Mouse (Mus musculus): Measurements from ENCODE around the gene Astn2. TPM values are rescaled to one million over a fixed set of nuclear protein-coding genes. Genes with fewer than 3 reads are reported as not detected.
A peak's percentile ranks its signal among the peaks of the same experiment; 100 is the strongest.

Astn2 gene
- polyA plus RNA-seq, 1 experiment from 2014 or later = 0.57 TPM

DNA sequence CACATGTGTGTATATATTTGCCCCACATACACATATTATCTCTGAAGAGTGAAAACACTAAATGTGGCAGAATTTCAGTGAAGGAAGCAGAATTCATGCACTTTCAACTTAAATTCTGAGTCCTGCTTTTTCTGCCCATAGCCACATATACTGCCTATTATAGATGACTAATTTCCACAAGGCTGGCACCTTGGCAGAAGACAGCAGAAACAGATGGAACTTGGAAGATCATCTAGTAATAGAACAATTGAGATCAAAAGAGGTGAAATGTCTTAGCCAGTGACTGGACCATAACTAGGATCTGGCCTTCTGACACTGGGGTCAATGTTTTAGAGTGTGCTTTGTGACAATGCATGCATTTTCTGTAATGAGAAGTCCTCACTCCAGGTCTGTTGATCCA lies 119.4 kb downstream of the Astn2 start:
- no peak overlapping the region for H3K4me2 ChIP-seq
- H3K4me1 ChIP-seq (ENCODE audit: control insufficient read depth, insufficient read depth, low read length) = no peaks in the 10 kb centered on the region
- no peaks in the 10 kb centered on the region for H3K9me3 ChIP-seq (ENCODE audit: control insufficient read depth, low read length)
- ATAC-seq (ENCODE audit: low FRiP score) (no peak), DNase-seq (ENCODE audit: low spot score, missing footprints) (no peak)
- no peak overlapping the region for H3K27ac ChIP-seq (ENCODE audit: low read depth, low read length)
- H3K4me3 ChIP-seq (ENCODE audit: low read depth, low read length) = no peak overlapping the region
- H3K27me3 ChIP-seq (ENCODE audit: control insufficient read depth, insufficient read depth, low read length) = no peaks in the 10 kb centered on the region
- H3K36me3 ChIP-seq (ENCODE audit: control insufficient read depth, insufficient read depth, low read length) = no peaks in the 10 kb centered on the region
- no peak overlapping the region for H3K9ac ChIP-seq (ENCODE audit: low read length)

DNA sequence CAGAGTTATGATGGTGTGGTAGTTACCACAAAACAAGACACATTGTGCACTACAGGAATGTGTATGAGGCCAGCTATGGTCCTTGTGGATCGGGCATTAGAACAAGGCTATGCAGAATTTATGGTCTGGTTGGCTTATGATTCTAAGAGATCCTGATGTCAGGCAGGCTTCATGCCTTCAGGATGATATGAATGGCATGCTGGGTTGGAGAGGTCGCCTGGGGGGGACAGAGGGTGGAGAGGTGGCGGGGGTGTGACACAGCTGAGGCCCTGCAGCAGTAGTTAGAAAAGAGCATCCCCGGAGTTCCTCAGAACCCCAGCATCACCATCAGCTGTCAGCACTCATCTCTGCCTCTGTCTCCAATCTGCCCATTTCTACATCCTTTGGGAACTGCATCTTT lies 128.3 kb downstream of the Astn2 start:
- Histone ChIP-seq H3K36me3 (ENCODE audit: control insufficient read depth, insufficient read depth, low read length) (no peaks in the 10 kb centered on the region), H3K27me3 (ENCODE audit: control insufficient read depth, insufficient read depth, low read length) (no peaks in the 10 kb centered on the region), H3K9me3 (ENCODE audit: control insufficient read depth, low read length) (no peaks in the 10 kb centered on the region), H3K4me3 (ENCODE audit: low read depth, low read length) (no peak overlapping the region), H3K4me1 (ENCODE audit: control insufficient read depth, insufficient read depth, low read length) (no peaks in the 10 kb centered on the region), H3K9ac (ENCODE audit: low read length) (no peak overlapping the region), H3K4me2 (no peak overlapping the region), H3K27ac (ENCODE audit: low read depth, low read length) (no peak overlapping the region)
- ATAC-seq (ENCODE audit: low FRiP score) = no peak
- 65% methylated on average over 4 of the region's 4 CpGs for WGBS
- no peak for DNase-seq (ENCODE audit: low spot score, missing footprints)

DNA sequence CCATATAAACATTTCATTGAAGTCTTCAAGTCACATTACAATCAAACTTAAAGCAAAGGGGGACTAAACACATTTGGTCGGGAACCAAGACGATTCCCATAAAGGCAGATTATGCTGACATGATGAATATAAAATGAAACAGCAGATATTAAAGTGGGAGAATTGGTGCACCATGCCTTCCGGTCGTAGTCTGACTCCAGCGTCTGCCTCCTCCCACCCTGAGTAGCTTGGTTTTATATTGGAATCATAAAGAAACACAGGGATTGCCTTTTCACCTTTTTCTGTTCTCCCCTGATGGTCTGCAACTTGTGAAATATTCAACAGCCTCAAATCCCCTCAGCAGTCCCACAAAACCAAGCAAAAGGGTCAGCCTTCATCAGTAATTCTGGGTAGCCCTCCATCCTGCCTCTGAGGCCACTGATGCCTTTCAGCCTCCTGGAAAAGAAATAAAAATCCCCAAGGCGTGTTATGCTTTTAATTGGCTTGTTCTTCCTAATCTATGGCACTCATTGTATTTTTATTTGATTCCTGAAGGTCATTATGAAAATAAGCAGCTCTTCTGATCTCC lies 132.8 kb downstream of the Astn2 start:
- Histone ChIP-seq H3K4me3 (ENCODE audit: low read depth, low read length) (no peak overlapping the region), H3K9me3 (ENCODE audit: control insufficient read depth, low read length) (no peaks in the 10 kb centered on the region), H3K4me1 (ENCODE audit: control insufficient read depth, insufficient read depth, low read length) (no peaks in the 10 kb centered on the region), H3K27me3 (ENCODE audit: control insufficient read depth, insufficient read depth, low read length) (no peaks in the 10 kb centered on the region), H3K36me3 (ENCODE audit: control insufficient read depth, insufficient read depth, low read length) (no peaks in the 10 kb centered on the region), H3K4me2 (no peak overlapping the region), H3K27ac (ENCODE audit: low read depth, low read length) (no peak overlapping the region), H3K9ac (ENCODE audit: low read length) (no peak overlapping the region)
- ATAC-seq (ENCODE audit: low FRiP score) = no peak
- DNase-seq (ENCODE audit: low spot score, missing footprints) = no peak
- 82% methylated on average over 6 of the region's 6 CpGs for WGBS

DNA sequence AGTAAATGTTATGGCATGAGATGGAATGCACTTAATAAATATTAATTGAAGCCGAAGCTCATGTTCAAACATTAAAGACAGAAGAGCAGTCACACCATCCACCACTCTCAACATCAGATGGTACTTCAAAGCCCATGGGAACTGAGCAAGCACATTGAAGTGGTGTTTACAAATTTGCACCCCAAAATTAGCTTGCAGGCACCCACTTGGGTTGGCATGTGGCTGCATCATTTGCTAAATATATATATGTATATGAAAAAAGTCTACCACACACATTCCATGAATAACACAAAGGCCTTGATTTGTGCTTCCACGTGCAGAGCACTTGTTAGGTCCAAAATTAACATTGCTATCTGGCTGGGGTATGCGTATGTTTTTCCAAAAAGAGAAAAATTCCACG lies 140.4 kb downstream of the Astn2 start:
- H3K4me2 ChIP-seq = no peak overlapping the region
- 89% methylated on average over 4 of the region's 4 CpGs for WGBS
- H3K9ac ChIP-seq (ENCODE audit: low read length) = no peak overlapping the region
- no peaks in the 10 kb centered on the region for H3K27me3 ChIP-seq (ENCODE audit: control insufficient read depth, insufficient read depth, low read length)
- no peaks in the 10 kb centered on the region for H3K9me3 ChIP-seq (ENCODE audit: control insufficient read depth, low read length)
- no peak overlapping the region for H3K4me3 ChIP-seq (ENCODE audit: low read depth, low read length)
- H3K36me3 ChIP-seq (ENCODE audit: control insufficient read depth, insufficient read depth, low read length) = no peaks in the 10 kb centered on the region
- H3K27ac ChIP-seq (ENCODE audit: low read depth, low read length) = no peak overlapping the region
- H3K4me1 ChIP-seq (ENCODE audit: control insufficient read depth, insufficient read depth, low read length) = no peaks in the 10 kb centered on the region
- ATAC-seq (ENCODE audit: low FRiP score) = no peak
- no peak for DNase-seq (ENCODE audit: low spot score, missing footprints)

DNA sequence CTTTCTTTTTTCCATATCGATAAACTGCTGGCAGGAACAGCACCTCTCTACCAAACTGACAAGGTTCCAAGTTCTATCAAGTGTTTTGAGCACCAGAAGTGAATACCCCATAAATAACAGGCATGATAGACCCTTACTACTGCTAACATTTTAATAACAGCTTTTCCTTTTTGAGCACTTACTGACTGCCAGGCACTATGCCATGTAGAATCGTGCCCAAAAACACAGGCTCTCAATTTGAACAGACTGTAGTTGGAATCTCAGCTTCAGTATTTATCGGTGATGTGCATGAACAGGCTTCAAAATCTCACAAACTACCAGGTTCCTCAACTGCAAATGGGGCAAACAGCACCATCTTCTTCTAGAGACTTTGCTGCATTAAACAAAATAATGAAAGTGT lies 143.1 kb downstream of the Astn2 start:
- no peak overlapping the region for H3K9ac ChIP-seq (ENCODE audit: low read length)

DNA sequence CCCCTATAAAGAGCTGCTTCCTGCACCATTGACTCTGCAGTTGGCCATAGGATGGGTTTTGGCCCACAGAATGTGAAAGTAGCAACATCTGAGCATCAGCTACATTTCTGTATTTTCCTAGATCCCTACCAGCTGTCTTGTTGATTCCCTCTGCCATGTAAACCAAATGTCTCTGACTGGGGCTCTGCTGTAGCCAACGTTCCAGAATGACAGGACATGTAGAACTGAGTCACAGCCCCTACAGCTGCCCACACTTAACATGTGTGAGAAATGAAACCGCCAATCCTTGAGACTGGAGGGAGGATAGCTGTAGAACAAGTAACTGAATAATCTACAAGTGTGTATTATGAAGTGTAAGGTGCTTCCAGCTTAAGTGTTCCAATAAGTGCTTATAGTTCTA lies 145.5 kb downstream of the Astn2 start:
- WGBS = 86% methylated on average over 2 of the region's 2 CpGs
- no peak overlapping the region for H3K4me2 ChIP-seq
- ATAC-seq (ENCODE audit: low FRiP score) (no peak), DNase-seq (ENCODE audit: low spot score, missing footprints) (no peak)
- H3K4me3 ChIP-seq (ENCODE audit: low read depth, low read length) = no peak overlapping the region
- no peak overlapping the region for H3K27ac ChIP-seq (ENCODE audit: low read depth, low read length)
- H3K36me3 ChIP-seq (ENCODE audit: control insufficient read depth, insufficient read depth, low read length) = no peaks in the 10 kb centered on the region
- no peaks in the 10 kb centered on the region for H3K4me1 ChIP-seq (ENCODE audit: control insufficient read depth, insufficient read depth, low read length)
- no peaks in the 10 kb centered on the region for H3K9me3 ChIP-seq (ENCODE audit: control insufficient read depth, low read length)
- no peak overlapping the region for H3K9ac ChIP-seq (ENCODE audit: low read length)
- H3K27me3 ChIP-seq (ENCODE audit: control insufficient read depth, insufficient read depth, low read length) = no peaks in the 10 kb centered on the region

More for the DNA sequence above, 143.1 kb downstream of the Astn2 start:
- no peaks in the 10 kb centered on the region for H3K9me3 ChIP-seq (ENCODE audit: control insufficient read depth, low read length)
- 83% methylated on average over 3 of the region's 3 CpGs for WGBS
- DNase-seq (ENCODE audit: low spot score, missing footprints) (no peak), ATAC-seq (ENCODE audit: low FRiP score) (no peak)
- no peaks in the 10 kb centered on the region for H3K4me1 ChIP-seq (ENCODE audit: control insufficient read depth, insufficient read depth, low read length)
- no peak overlapping the region for H3K4me2 ChIP-seq
- no peak overlapping the region for H3K4me3 ChIP-seq (ENCODE audit: low read depth, low read length)
- H3K36me3 ChIP-seq (ENCODE audit: control insufficient read depth, insufficient read depth, low read length) = no peaks in the 10 kb centered on the region
- H3K27me3 ChIP-seq (ENCODE audit: control insufficient read depth, insufficient read depth, low read length) = no peaks in the 10 kb centered on the region
- H3K27ac ChIP-seq (ENCODE audit: low read depth, low read length) = no peak overlapping the region

DNA sequence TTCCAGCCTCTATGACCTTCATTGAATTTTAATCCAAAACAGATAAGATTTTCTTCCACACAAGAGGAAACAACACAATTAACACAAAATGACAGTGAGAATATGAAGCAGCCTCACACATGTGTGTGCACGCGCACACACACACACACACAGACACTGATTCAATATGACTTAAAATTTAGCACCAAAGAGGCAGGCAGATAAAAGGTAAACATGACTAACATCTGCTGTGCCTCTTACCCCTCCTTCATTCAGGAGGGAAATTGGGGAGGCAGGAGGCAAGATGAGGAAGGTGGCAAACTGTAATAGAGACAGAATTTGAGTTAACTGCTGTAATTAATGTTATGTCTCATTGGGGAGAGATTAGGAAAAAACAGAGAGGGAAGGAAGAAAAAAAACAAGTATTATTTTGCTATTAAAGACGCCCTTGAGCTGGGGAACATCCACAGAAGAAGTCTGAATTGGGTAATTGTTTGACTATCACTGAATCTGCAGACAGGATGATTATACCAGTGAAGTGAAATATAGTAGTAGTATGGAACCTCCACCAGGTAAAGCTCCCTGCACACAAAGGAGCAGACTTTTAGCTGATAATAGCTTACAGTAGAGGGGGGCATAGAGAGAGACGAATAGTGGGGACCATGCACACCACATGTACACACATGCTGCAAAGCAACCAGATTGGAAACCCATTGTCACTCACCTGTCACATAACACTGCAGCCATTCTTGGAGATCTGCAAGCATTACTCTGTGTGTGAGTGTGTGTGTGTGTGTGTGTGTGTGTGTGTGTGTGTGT lies 149.5 kb downstream of the Astn2 start:
- ATAC-seq (ENCODE audit: low FRiP score) (no peak), DNase-seq (ENCODE audit: low spot score, missing footprints) (no peak)
- no peaks in the 10 kb centered on the region for H3K36me3 ChIP-seq (ENCODE audit: control insufficient read depth, insufficient read depth, low read length)
- H3K27me3 ChIP-seq (ENCODE audit: control insufficient read depth, insufficient read depth, low read length) = no peaks in the 10 kb centered on the region
- WGBS = 93% methylated on average over 4 of the region's 4 CpGs
- H3K4me2 ChIP-seq = no peak overlapping the region
- no peak overlapping the region for H3K4me3 ChIP-seq (ENCODE audit: low read depth, low read length)
- H3K4me1 ChIP-seq (ENCODE audit: control insufficient read depth, insufficient read depth, low read length) = no peaks in the 10 kb centered on the region
- H3K9me3 ChIP-seq (ENCODE audit: control insufficient read depth, low read length) = no peaks in the 10 kb centered on the region
- no peak overlapping the region for H3K27ac ChIP-seq (ENCODE audit: low read depth, low read length)
- no peak overlapping the region for H3K9ac ChIP-seq (ENCODE audit: low read length)

DNA sequence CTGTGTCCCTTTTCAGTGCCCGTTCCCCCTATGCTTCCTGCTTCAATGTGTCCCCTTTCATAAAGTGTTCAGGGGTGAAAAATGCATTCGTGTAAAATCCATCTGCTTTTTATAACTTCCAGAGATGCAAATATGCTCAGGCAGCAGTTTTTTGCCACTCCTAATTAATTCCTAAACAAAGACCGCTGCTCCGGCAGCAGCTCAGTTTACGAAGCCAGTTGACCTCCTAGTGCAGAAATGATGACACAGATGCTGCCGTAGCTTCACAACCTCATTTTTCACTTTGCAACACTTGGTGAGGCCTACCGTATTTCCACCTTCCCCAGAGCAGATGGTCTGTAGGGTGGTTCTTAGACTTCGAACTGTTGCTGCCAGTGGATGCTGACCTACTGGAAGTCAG lies 155.9 kb downstream of the Astn2 start:
- H3K4me2 ChIP-seq = no peak overlapping the region
- no peak overlapping the region for H3K27ac ChIP-seq (ENCODE audit: low read depth, low read length)
- H3K36me3 ChIP-seq (ENCODE audit: control insufficient read depth, insufficient read depth, low read length) = no peaks in the 10 kb centered on the region
- H3K4me3 ChIP-seq (ENCODE audit: low read depth, low read length) = no peak overlapping the region
- WGBS = 76% methylated on average over 8 of the region's 8 CpGs
- H3K9me3 ChIP-seq (ENCODE audit: control insufficient read depth, low read length) = no peaks in the 10 kb centered on the region
- no peak overlapping the region for H3K9ac ChIP-seq (ENCODE audit: low read length)
- no peak for ATAC-seq (ENCODE audit: low FRiP score)
- DNase-seq (ENCODE audit: low spot score, missing footprints) = no peak
- no peaks in the 10 kb centered on the region for H3K27me3 ChIP-seq (ENCODE audit: control insufficient read depth, insufficient read depth, low read length)
- no peaks in the 10 kb centered on the region for H3K4me1 ChIP-seq (ENCODE audit: control insufficient read depth, insufficient read depth, low read length)

DNA sequence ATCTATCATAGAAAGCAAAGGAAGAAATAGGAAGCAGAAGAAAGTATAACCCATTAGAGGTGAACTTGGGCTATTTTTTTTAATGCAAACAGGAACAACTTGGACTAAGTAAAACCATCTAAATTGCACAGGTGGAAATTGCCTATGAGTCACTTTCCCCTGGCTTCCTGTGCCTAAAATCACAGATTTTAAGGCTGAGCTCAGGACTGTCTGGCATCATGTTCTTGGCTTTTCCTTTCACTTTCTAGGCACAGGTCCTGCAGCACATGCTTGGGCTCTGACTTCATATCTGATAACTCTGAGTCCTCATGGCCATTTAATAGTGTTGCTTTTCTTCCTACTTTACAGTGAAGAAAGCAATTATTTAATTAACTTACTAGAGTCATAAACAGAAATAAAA lies 161.7 kb downstream of the Astn2 start:
- Histone ChIP-seq H3K4me2 (no peak overlapping the region), H3K36me3 (ENCODE audit: control insufficient read depth, insufficient read depth, low read length) (no peaks in the 10 kb centered on the region), H3K4me1 (ENCODE audit: control insufficient read depth, insufficient read depth, low read length) (no peaks in the 10 kb centered on the region), H3K9ac (ENCODE audit: low read length) (no peak overlapping the region), H3K27ac (ENCODE audit: low read depth, low read length) (no peak overlapping the region), H3K27me3 (ENCODE audit: control insufficient read depth, insufficient read depth, low read length) (no peaks in the 10 kb centered on the region), H3K9me3 (ENCODE audit: control insufficient read depth, low read length) (no peaks in the 10 kb centered on the region), H3K4me3 (ENCODE audit: low read depth, low read length) (no peak overlapping the region)
- DNase-seq (ENCODE audit: low spot score, missing footprints) (peak; percentile 35), ATAC-seq (ENCODE audit: low FRiP score) (no peak)

Measured in midbrain, embryonic 11.5 days (tissue).